Mouse (Mus musculus): ENCODE results near the gene Hand1.
"Not testable (repeated sequence)": the region's sequence is repeated elsewhere in the genome, so short reads cannot be mapped to it uniquely, and the experiment has no call there.

Gene Hand1

DNA sequence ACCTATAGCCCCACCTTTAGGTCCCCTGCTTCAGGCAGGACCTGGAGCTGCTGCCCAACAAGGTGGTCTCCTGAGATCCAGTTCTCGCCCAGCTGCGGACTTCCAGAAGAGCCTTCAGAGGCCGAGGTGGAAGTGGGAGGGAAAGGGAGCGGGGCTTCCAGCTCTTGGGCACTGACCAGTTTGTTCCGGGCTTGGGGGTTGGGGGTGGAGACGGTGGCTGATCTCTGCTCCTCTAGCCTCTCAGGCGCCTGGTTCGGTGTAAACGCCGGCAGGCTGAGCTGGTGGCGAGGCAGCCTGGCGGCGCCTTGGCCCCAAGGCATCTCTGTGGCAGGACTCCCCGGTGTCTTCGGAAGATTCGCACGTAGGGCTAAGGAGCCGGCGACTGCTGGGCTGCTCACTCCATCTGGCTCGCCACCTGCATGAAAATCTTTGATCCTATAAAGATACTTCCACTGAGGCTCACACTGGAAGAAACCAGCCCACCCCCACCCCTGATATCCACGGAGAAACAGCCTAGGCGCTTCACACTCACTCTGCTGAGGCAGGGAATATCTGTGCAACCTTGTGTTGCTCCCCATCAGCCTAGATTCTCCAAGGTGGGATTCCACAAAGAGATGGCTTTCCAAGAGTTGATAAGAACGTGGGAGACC, at the start of gene Hand1:
Gene Hand1 (minus strand): TSS at position 267 of the 650 bp plus-strand sequence.
- peak; percentile 59 for DNase-seq (ENCODE audit: extremely low spot score)

DNA sequence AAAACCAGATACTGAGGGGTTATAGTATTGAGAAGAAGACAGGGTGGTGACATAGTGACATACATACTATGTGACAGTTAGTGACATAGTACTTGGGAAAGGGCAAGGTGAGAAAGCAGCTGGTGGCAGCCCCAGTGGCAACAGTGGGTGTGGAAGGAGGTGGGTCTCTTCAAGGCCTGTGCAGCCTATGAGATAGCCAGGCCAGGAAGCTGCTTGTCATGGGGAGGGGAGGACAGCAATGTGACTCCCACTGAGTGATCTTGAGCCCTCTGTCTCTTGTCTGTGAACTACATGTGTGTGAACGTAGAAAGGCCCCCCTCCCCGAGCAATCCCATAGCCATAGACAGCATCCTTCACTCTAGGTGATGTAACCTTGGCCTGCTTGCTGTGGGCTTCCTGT, 43.5 kb upstream of the Hand1 start:
- DNase-seq (ENCODE audit: extremely low spot score) = no peak

DNA sequence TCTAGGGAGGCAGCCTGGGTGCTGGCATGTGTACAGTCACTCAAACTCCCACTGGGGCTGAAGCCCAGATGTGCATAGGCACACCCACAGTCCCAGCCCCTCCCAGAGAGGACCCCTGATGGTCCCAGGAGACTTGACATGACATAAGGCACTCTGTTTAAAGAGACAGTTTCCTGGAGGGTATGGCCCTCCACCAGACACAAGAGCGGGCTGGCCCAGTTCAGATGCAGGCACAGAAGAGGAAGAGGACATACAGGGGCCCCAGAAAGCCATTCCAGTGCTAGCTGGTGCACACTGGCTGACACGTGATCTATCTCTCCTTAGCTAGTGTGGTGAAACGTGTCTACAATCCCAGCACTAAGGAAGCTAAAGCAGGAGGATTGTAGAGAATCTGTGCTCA, 40.4 kb upstream of the Hand1 start:
- DNase-seq (ENCODE audit: extremely low spot score) = no peak

DNA sequence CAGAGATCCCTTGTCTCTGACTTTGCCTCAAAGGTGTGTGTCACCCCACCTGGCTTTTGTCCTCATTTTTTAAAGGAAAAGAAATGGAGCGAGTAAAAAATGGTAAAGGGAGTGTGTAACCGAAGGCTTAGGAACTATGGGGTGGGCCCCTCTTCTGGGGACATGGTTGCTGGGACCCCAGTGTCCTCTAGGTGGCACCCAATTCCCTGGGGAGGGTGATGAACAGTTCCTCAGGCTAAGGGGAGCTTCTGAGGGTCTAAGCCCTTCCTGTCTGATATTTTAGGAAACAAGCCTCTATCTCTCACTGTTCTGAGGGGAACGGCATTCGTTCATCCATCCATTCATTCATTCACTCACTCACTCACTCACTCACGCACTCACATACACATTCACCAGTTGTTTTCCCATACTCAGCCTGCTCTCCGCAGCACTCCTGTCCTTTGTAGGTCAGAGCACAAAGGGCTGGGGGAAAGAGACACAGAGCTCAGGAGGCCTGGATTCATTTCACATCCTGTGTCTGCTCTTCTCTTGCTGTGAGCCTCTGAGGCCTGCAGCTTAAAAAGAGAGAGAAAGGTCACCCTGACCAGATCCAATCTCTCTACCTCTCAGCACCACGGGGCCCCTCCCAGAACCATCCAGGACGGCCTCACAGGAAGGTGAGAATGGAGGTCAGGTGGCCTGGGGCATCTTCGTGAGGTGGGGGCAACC, 36.3 kb upstream of the Hand1 start:
- peak; percentile 48 for DNase-seq (ENCODE audit: extremely low spot score)

DNA sequence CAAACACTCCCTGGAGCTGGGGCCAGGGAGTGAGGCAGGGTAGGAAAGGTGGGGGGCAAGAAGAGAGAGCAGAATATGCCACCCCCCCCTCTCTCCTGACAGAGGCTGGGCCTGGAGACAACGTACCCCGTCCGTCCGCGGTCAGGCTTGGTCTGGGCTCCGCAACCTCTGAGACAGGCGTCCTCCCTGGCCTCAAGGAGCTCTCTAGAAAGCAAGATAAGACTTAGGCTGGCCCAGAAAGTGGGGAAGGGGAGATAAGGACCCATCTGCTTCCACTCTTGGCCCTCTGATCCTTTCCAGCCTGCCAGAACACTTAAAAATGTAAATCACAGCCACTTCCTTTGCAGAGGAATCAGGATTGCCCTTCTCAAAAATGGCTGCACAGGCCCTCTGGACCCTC, 33.8 kb upstream of the Hand1 start:
- DNase-seq (ENCODE audit: extremely low spot score) = no peak

DNA sequence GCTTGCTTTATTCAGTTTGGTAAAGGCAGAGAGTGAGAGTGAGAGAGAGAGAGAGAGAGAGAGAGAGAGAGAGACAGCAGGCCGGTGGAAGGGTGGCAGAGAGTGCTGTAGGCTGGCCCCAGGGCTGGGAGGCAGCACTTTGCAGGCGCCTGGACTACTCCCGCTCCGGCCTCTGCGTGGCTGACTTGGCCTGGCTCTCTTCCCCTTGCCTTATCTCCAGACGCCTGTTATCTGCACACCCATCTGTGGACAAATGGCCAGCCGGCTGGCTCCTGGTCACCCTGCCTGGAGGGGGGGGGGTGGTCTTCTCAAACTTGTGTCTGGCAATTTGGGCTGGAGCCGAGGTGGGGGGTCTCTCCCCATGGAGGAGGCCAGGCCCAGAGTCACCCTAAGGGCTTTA, 32.0 kb upstream of the Hand1 start:
- DNase-seq (ENCODE audit: extremely low spot score) = no peak

DNA sequence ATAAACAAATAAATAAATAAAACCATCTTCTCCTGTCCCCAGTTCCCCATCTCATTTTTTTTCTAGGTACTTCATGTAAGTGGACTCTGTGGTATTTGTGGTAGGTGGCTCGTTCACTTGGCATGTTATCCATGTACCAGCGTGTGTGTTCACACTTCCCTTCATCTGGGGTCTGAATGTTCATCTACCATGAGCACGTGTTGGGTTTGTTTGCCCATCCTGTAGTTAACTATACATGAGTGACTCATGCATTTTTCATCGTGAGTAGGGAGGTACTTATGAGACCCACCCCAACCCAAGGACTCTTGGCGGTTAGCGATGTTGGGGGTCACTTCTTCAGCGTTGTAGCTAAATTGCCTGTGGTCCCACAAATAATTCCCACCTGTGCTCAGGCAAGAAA, 29.5 kb upstream of the Hand1 start:
- DNase-seq (ENCODE audit: extremely low spot score) = no peak

DNA sequence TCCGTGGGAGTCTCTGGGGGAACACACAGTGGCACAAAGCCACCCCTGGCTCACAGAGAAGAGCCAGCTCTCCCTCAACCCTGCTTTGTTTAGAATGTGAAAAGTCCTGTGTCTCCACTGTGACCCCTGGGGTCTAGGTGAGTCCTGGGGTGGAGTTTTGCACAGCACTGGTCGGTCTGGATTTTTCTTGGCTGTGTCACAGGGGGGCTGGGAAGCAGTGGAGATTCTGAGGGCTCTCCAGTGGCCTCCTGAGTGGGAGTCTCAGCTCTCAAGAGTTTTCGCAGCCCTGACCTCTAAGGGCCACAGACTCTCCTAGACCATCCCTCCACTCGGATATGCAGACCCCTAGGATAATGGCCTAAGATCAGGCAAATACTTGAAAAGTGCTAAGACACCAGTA, 25.1 kb upstream of the Hand1 start:
- no peak for DNase-seq (ENCODE audit: extremely low spot score)

DNA sequence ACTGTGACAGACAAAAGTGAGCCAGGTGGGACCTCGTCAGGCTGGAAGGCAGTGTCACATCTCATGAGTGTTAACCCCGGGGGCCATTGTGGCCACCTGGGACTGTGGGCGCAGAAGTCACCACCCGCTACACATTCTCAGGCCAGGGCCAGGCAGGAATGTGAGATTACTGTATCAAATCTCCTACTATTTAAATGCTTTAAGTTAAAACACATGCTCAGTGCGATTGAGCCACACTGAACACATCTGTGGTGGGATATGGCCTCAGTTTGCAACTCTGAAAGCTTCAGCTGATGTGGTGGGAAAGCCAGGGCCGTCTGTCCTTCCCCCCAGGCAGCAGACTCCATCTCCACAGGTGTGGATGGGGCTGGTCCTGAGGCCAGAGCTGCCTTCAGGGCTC, 21.0 kb upstream of the Hand1 start:
- DNase-seq (ENCODE audit: extremely low spot score) = no peak

DNA sequence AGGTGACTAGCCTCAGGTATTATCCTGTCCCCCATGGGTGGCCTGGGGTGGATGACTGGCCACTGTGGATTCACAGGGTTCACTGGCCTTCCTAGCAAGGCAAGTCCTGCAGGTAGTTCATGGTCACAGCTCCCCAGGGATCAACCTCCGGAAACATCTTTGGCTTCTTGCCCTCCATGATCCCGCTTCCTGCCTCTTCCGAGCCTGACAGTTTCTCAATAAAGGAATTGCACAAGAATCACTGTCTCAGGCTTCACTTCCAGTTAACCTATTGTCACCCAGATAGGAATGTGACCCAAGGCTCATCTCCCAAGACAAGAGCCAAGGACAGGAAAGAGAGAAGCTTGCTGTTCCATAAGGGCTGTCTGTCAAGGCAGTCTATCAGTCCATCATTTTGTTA, 18.3 kb upstream of the Hand1 start:
- DNase-seq (ENCODE audit: extremely low spot score) = no peak

DNA sequence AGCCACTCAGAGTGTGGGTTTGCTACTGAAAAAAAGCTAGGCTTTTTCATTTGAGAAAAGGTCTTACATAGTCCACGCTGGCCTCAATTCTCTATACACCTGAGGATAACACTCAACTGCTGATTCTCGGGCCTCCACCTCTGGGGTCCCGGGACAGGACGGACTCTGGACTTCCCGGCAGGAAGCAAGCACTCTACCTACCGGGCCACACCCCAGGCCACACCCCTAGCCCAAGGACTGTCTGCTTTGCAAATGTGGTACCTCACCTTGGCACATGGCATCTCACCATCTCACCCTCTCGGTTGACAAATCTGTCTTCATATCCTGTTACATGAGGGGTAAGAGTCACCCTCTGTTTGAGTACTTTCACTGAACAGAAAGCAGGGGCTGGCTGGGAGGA, 17.7 kb upstream of the Hand1 start:
- DNase-seq (ENCODE audit: extremely low spot score) = no peak

DNA sequence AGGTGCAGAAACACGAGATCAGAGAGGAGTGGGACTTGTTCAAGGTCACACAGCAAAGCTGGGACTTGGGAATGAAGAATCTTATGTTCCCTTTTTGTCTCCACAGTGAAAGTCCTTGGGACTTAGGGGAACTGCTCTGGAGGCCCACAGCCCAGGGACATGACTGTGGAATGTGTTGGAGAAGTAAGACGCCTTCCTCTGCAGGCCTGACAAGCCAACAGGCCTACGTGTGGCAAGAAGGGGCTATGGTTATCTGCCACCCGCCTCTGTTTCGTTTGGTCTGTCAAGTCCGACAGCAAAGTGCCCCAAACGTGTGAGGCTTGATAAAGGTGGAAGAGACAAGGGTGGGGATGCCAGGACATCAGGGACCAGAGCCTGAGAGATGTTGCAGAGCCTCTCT, 14.8 kb upstream of the Hand1 start:
- DNase-seq (ENCODE audit: extremely low spot score) = no peak

DNA sequence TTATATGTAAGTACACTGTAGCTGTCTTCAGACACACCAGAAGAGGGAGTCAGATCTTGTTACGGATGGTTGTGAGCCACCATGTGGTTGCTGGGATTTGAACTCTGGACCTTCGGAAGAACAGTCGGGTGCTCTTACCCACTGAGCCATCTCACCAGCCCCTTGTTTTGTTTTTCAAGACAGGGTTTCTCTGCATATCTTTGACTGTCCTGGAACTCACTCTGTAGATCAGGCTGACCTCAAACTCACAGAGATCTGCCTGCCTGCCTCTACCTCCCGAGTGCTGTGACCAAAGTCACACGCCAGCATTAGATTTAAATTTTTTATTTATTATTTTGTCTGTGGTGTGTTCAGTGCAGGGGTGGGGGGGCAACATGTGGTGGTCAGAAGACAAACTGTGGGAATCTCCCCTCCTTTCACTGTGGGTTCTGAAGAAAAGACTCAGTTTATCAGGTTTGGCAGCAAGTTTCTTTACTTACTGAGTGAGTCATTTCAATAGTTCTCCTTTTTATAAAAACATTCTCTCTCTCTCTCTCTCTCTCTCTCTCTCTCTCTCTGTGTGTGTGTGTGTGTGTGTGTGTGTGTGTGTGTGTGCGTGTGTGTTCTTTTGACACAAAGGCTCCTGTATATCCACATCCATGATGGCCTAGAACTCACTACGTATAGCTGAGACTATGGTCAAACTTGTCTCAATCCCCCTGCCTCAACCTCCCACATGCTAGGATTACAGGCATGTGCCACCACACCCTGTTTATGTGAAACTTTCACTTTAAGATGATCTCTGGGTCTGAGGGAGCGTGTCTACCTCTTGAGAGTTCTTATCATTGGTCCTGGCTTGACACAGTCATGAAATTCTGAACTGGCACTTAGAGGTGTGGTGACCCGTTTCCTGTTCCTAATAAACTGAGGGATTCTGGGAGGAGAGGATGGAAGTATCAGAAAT, 14.1 kb upstream of the Hand1 start:
- DNase-seq (ENCODE audit: extremely low spot score) = not testable (repeated sequence)

DNA sequence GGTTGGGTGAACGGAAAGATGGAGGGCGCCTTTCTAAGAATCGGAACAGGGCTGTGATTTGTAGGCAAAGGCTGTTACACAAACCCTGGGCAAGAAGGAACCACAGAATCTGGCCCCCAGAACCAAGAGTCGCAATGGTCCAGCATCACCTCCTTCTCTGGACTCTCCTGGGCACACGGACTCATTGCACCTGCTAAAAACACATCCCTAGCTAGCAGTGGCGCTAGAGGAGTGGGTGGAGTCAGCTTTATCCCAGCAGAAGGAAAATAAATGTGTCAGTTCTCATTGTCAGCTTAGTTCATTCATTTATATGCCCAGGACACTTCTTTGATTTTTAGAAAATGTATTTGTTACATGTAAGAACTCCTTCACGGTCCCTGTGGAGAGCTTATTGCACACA, 8.8 kb upstream of the Hand1 start:
- DNase-seq (ENCODE audit: extremely low spot score) = no peak

DNA sequence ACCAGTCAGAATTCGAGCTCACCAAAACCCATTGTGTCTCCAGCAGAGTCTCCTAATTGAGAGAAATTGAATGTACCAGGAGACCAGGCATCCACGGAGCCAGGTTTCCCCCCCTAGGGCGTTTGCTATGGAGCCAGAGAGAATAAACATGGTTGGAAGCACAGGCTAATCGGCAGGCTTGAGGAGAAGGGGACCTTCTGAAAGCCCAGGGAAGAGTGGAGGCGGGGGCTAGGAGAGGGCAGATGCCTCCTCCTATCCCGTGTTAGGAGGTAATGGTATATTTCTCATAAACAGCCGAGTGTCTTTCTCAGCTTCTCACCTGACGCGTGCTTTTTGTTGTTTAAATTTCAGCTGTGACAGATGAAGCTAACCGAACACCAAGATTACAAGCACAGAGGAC, 8.4 kb upstream of the Hand1 start:
- no peak for DNase-seq (ENCODE audit: extremely low spot score)

DNA sequence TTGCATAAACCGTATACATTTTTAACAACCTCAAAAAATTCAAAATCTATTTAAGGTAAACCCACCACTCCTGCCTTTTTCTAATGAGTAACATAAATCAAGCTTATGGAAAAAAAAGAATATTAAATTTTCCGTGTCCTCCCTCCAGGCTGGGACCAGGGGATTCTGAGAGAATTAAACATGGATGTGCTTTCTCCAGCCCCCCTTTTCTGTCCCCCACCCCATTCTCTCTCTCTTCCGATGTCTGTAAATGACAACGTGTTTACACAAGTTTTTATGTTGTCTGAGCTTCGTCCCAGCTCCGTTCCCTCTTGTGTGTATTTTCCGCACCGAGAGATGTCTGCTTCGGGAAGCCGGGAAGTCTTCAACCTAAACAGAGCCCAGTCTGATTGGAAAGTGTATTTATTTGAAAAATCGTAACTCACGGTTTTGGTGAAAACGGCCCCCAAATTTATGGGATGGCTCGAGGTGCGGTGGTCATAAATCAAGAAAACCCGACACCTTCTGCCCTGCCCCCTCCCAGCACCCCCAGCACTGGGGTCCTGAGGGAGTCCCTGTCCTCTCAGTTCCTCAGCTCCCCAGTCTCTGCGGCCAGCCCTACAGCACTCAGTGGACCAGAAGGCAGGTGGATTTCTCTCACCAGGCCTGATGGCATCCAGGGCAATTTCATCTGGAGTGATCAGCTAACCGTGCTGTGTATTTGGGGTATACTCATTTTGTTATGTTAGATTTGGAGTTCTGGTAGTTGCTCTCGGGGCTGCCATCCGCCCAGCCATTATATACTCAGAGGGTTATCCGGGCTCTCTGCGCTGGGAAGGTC, 5.5 kb upstream of the Hand1 start:
- peak; percentile 51 for DNase-seq (ENCODE audit: extremely low spot score)

DNA sequence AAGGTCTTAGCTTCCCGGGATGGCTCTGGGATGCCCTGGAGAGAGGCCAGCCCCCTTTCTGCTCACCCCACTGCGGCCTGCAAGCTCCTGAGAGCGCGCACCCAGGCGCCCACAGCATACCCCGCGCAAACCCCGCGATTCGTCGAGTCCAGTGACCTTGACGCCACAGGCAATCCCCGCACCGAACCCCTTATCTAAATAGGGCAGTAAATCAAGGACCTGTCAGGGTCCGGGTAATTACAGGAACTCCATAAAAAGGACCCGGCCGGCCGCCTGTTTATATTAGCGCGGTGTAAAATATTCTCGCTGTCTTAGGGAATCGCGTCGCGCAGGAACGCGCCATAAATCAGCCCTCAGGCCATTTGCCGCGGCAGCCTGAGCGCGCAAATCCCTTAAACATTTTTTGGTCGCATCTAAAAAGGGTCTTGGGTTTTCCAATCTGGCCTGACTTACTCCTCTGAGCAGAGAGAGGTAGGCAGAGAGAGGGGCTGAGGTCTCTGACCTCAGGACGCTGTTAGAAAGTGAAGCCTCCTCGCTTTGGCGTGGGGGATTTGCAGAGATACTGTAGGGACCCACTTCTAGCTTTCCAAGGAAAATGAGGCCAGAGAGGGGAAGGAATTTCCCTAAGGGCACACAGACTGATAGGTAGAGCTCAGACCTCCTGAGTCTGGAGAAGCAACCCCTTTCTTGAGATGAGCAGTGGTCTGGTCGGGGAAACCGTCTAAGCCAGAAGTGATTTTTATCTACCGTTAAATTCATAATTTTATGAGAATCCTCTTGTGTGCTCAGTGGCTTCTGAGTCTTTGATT, 4.5 kb upstream of the Hand1 start:
- DNase-seq (ENCODE audit: extremely low spot score) = peak; percentile 58

DNA sequence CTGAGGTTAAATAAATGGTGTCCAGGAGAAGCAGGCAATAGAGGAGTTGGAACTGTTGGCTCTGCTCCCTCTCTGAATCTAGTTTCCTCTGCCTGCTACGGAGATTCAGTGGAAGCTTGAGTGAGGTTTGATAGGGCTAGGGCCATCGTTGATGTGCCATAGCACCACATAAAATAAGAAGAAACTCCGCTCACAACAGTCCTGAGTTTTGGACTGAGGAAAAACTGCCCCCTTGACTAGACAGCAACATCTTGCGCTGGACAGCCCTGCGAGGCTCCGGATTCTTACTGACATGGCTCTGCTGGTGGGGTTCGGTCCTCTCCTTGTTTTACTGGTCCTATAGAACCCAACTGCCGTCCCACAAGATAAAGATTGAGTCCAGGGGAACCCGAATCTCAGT, 3.8 kb upstream of the Hand1 start:
- no peak for DNase-seq (ENCODE audit: extremely low spot score)

DNA sequence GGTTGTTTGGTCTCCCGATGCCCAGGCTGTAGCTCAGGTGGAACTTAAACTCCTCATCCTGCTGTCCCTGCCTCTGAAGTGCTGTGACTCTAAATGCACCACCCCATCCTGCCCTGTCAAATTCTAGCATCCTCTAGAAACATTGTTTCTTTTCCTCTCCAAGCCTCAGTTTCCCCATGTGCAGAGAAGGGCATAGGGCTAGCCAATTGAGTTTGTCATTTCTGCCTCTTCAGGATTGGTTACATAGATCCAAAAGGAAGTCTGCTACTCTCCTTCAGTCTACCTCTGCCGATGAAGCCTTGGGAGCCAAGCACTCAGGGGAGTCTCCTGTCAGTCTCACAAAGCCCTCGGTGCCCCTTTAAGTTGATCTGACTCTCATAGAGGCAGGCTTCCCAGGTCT, 3.3 kb upstream of the Hand1 start:
- DNase-seq (ENCODE audit: extremely low spot score) = peak; percentile 24

DNA sequence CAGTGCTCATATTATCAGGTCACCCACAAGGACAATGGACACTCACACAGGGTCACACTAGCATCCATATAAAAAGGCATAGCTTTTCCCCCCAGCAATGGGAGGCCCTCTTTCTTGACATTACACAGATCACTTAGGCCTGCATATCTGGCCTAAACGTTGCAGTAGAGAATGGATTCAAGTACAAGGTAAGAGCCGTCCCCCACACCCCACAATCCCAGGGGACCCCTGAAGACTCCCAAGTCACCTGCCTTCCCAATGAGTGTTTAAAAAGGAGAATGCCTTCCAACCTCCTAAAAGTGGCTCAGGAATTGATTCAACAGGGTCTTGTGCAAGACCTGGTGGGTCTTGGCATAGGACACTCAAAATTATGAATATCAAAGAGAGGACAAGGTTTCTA, 2.7 kb upstream of the Hand1 start:
- no peak for DNase-seq (ENCODE audit: extremely low spot score)

DNA sequence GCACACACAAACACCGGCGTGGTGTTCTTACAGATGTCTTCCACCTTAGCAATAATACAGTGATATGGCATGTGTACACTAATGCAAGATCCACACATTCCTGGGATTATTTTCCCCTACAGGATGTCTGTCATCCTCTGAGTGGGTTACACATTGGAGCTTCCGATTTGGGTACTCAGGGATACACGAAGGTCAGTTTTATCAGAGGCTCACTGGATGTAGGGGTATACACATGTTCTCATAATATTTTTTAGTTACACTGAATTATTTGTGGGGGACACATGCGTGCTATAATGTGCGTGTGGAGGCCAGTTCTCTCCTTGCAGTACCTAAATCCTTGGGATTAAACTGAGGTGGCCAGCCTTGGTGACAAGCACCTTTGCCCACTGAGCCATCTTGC, 1.4 kb upstream of the Hand1 start:
- peak; percentile 24 for DNase-seq (ENCODE audit: extremely low spot score)
